Mouse (Mus musculus) retina, adult 2 months (tissue): ENCODE measurements around the gene Stxbp2.

Experiments used
- DNase-seq: peaks from one replicate; pipeline ENCODE4 v3.0.0-alpha.2; 2012; ENCODE audit warnings: low read depth, low spot score

Gene Stxbp2

DNA sequence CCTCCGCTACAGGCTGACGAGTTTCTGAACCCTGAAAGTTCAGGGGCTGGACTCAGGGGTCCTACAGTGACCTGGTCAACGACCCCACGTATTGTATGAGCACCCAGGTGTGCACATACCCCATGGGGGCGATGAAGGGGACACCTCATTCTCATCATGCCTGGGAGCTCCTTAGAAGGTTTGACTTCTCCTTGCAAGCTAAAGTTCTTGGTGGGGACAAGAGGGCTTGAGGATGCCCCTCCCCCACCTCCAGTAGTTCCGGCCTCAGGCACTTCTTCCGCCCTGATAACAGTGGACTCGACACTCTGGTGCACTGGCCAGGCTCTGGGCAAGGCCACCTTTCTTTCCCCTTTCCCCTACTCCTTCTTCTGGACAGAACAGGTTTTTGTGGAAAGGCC lies 722 bp downstream of the Stxbp2 start:
- no peak for DNase-seq

DNA sequence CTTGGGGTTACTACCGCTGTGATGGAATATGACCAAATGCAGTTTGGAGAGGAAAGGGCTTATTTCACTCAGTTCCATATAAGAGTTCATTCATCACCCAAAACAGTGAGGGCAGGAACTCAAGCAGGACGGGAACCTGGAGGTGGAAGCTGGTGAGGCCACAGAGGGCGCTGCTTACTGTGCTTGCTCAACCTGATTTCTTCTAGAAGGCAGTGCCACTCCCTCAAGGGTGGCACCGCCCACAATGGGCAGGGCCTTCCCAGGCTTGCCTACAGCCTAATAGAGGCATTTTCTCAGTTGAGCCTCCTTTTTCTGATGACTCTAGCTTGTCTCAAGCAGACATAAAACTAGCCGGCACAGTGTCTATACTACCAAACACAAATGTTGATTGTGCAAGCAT lies 15.0 kb downstream of the Stxbp2 start:
- DNase-seq: no peak

DNA sequence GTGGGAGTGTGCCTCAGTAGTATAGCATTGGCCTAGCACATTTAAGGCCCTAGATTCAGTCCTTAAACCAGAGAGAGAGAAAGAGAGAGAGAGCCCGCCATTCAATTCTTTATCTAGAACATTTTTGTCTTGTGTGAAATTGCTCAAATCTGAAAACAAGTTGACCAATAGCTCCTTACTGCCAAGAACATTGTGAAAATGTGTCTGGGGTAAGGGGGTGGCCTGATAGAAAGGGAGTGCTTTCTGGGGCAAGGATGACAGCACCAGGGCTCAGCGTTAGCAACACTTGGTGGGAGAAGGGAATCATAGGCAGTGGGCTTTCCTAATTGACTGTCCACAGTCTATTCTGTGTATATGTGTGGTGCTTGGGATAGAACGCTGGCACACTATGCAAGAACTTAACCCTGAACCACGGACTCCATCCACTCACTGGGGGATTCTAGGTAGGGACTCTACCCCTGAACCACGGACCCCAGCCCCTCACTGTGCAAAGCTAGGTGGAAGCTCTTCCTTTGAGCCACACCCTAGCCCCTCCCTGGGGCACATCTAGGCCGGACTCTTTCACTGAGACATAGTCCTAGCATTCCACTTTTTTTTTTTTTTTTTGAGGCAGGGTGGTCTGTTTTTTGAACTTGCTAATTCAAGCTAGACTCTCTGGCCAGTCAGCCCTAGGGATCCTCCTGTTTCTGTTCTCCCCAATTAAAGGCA lies 16.2 kb downstream of the Stxbp2 start:
- no peak for DNase-seq

DNA sequence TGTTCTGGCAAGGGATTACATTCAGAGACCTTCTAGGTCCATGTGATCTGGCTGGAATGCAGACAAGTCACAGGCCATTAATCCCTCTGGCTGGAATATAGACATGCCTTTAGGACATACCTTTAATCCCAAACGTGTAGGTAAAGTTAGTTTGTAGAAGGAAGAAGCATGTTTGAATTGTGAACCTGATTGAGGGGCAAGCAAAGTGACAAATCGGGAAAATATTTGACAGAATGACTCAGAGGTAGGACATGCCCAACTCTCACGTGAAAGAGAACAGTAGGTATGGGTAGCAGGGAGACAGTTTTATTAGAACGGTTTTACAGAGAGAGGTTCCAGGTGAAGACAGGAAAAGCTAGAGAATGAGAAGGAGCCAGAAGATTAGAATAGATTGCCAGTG lies 16.8 kb downstream of the Stxbp2 start:
- DNase-seq: no peak

DNA sequence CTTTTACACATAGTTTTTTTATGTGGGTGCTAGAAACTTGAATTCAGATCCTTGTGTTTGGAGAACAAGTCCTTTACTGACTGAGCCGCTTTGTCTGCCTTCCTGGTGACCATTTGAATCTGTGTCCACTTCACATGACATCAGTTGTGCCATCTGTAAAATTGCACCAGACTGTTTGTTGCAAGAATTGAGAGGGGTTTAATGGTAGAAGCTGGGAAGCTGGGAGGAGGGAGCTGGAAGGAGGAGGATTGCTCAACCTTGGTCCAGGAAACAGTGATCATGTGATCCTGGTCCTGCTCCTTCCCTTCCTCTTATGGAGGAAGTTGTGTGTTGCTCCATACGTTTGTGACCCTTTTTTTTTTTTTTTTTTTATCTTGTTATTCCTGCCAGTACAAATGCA lies 17.5 kb downstream of the Stxbp2 start:
- DNase-seq: no peak

DNA sequence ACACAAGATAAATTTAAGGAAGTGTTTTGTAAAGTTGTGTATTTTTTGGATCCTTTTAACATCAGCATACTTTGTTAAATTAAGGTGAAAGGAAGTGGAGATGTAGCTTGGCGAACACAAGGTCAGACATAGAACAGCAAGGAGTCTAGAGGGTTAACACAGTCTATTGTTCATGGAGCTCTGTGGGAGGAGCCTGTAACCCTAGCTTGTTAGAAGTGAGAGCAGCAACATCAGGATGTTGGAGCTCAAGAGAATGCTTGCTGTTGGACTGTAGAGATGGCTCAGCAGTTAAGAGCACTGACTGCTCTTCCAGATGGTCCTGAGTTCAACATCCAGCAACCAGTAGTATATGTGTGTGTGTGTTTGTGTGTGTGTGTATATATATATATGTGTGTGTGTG lies 18.2 kb downstream of the Stxbp2 start:
- no peak for DNase-seq

DNA sequence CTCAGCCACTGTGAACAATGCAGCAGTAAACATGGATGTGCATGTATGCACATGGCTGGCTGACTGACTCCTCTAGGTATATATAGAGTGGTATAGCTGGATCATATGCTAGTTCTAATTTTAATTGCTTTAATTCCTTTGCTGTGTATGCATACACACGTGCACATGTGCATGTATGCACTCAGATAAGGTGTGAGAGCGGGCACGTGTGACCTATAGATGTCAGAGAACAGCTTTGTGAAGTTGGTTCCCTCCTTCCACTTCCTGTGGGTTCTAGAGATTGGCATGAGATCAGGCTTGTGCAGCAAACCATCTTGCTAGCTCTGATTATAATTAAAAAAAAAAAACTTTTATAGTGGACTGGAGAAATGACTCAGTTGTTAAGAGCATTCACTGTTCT lies 22.1 kb downstream of the Stxbp2 start:
- no peak for DNase-seq

DNA sequence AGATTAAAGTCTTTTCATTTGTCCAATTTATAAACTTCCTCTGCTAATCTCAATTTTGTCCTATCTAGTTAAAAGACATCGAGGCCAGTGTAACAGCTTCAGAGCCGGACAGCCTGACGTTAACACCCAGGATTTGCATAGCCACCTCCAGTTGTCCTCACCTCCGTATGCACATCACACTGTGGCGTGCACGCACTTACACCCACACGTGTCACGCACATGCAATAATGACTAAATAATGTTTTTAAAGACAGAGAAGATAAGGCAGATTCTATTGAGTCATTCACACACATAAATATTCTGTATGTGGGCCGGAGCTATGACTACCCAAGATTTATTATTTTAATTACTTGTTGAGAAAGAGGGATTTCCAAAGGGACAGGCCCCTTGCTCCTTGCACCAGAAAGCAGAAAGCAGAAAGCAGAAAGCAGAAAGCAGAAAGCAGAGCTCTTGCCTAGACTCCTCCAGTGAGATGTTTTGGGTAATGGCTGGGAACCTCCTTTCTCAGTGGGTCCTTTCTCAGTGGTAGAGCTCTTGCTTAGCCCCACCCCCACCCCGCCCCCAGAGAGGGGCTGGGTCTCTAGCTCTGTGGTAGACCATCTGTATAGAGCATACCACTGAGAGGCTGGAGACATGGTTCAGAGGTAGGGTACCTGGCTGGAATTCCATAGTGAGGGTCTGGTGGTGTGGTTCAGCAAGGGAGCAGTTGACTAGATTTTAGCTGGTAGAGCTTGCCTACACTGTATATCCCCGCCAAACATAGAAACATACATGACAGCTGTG lies 24.2 kb downstream of the Stxbp2 start:
- no peak for DNase-seq

DNA sequence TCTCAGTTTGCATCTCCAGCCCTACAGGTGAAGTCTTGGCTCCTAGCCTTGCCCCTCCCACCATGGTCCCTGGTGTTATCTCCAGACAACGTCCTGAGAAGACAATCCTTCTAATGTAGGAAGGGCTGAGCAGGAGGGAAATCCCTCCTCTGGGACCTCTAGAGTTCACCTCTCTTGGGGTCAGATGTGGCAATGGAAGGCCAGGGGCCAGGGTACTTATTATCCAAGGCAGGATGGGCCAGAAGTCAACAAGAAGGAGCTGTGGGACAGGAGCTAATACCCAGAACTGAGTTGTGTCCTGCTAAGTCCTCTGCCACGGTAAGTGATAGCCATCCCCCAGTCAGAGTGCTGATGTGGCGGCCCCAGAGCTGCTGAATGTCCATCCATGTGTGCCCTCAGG lies 24.8 kb downstream of the Stxbp2 start, which contains the start of gene Retn:
TSS of gene Retn (plus strand) at position 245 of the 400 bp plus-strand sequence.
- DNase-seq: no peak

DNA sequence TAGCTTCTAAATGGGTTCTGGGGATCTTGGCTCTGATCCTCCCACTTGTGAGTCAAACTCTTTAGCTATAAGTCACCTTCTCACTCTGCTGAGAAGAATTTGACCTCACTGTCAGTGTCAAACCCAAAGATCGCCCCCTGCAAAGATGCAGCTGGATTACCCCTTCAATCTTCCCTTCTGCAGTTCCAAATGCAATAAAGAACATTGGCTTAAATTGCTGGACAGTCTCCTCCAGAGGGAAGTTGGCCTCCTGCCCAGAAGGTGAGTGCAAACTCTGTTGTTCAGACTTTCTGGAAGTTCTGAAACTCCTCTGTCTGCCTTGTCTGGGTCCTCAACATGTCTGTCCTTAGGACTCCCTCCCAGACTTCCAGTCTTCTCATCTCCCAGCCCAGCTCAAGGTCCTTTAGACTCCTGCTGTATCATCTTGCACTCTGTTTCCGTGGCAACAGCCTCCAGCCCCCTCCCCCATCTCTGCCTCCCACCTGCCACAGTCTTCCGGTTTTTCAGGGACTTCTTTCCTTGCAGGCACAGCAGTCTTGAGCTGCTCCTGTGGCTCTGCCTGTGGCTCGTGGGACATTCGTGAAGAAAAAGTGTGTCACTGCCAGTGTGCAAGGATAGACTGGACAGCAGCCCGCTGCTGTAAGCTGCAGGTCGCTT lies 26.1 kb downstream of the Stxbp2 start:
- DNase-seq: no peak

DNA sequence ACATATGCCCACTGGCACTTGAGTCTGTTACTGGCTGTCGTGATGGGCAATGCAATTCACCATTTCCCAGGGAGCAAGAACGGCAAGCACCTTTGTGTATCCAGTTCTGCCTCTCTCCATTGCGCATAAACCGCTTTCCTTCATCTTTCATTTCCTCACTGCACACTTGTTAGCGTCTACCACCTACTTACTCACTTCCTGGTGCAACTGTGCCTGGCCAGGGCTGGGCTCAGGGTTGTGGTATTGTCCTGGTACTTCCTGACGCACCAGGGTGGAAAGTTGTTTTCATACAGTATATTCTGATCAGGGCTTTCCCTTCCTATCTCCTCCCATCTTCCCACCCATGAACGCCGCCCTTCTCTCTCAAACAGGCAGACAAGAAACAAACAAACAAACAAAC lies 30.1 kb downstream of the Stxbp2 start:
- no peak for DNase-seq

DNA sequence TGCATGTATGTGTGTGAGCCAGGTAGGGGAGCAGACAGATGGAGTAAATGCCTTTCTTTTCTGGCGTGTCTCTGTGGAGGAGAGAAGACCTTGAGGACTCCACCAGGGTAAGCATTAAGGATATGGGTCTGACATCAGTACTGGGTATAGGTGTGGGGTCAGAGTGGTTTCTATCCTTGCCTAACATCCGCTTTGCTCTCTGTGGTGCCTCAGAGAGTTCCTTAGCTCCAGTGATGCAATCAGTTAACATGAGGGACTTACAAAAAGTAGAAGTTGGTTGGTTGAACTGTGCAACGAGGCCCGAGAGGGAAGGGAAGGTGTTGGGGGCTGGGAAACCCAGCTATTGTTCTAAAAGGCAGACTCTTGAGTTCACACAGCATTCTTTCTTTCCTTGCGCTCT lies 33.6 kb downstream of the Stxbp2 start:
- DNase-seq: no peak

DNA sequence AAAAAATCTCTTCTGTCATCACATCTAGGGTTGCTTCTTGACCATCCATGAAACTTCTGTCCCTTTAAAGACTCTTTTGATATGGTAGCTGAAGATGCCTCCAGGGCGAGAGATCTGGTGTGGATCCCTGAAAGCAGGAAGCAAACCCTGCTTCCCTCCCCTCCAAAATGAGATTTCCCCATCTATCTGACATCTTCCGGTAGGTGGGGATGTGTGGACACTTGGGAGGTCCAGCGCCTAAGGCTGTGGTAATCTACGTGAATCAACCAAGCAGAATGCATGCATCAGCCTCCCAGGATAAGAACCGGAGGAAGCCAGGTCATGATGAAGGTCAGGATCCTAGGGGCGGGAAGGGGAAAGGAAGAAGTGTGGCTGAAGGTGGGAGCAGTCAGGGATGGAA lies 34.8 kb downstream of the Stxbp2 start, which contains the start of gene Mcemp1:
TSS of gene Mcemp1 (plus strand) at position 248 of the 400 bp plus-strand sequence.
- DNase-seq: no peak

DNA sequence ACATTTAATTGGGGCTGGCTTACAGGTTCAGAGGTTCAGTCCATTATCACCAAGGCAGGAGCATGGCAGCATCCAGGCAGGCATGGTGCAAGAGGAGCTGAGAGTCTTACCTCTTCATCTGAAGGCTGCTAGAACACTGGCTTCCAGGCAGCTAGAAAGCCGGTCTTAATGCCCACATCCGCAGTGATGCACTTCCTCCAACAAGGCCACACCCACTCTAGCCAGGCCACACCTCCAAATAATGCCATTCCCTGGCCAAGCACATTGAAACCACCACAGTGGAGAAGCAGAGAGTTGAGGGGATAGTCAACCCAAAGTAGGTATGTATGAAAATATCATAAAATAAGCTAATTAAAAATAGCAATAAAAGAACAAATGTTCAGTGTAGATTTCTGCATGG lies 39.6 kb downstream of the Stxbp2 start:
- no peak for DNase-seq

DNA sequence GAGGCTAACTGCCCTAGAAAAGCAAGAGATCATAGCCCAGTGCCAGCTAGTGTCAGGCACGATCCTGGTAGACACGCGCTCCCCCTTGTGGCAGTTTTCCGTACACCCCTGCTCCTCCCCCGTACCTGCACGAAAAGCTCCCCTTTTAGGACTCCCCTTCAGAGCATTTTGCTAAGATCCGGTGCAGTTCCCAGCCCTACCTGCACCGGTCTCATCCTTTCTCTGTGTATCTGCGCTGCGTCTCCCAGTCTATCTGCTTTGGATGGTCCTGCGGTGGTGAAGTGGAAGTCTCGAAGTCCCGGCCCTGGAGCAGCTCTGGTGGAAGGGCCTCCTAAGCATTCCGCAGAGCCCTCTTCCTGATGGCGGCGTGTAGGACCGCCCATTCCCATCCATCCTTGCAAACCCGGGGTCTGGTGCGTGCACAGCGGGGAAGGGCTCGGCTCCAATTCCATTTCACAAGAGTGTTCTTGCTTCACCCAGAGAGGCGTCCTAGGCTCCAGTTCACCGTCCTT lies 41.3 kb downstream of the Stxbp2 start, which contains the start of gene Fcor:
TSS of gene Fcor (minus strand) at position 383 of the 512 bp plus-strand sequence.
- DNase-seq: peak; percentile 65

DNA sequence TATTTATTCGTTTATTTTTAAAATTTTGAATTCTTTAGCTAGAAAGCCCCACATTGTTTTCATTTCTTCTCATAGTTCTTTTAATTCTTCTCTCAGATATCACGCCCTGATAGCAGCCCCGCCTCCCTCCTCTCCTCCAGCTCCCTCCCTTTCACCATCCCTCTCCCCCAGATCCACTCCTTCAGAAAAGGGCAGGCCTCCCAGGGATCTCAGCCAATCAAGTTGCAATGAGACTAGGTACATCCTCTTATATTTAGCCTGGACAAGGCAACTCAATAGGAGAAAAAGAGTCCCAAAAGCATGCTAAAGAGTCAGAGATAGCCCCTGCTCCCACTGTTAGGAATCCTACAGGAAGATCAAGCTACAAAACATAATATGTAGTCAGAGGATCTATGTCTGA lies 43.9 kb downstream of the Stxbp2 start:
- DNase-seq: no peak

DNA sequence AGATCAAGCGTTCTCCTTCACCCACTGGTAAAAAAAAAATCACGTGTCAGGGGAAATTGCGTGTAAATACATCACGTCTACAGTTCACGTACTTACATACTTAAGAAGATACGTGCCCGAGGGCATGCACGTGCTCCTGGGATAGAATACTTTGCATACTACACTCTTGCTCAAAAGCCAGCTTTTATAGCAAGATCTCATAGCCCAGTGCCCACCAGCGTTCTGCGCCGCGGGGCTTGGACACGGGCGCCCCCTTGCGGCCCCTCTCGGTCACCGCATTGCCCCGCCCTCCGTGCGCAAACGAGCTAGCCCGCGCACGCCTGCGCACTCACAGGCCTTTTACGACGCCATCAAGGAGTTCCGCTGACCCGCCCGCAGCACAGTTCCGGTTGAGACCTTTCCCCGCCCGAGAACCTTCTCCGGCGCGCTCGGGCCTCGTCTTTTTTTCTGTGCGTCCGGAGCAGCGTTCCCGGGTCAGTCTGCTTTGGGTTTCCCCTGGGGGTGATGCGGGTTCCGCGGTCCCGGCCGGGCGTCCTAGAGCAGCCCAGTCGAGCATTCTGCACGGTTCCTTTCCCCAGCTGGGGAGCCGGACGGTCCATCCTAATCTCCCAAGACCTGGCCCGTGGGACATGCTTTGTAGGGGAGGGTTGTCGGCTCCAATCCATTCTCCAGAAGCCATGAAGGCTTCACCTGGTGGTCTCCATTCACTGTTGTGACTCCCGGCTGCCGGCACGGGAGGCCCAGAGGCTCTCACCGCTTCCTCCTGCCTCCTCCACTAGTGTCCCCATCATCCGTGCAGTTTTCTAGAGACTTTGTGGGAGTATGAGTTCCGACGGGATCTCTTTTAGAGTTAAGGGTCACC lies 45.6 kb downstream of the Stxbp2 start, which contains the start of gene Trappc5:
TSS of gene Trappc5 (plus strand) at position 169 of the 862 bp plus-strand sequence.
- DNase-seq: peak; percentile 80

DNA sequence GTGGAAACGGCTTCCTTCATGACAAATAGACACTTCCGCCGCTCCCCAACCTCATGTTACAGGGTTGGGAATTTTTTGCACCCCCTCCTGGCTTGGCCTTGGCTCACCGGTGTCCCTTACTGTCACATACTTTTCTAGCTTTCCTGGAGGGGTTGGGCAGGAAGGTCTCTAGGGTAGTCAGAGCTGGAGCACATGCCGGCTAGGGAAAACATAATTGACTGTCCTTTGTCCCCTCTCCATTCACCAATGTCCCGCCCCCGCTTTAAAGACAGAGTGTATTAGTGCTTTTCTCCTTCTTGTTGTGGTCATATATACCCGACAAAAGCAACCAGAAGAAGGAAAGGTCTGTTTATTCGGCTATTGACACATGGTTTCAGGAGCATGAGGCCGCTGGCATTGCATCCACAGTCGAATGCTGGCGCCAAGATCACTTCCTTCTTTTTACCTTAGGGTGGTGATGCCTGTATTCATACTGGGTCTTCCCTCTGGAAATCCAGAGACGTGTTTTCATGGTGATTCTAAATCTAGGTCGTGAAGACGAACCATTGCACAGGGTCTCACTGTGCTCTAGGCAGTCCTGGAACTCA lies 46.3 kb downstream of the Stxbp2 start:
- no peak for DNase-seq

DNA sequence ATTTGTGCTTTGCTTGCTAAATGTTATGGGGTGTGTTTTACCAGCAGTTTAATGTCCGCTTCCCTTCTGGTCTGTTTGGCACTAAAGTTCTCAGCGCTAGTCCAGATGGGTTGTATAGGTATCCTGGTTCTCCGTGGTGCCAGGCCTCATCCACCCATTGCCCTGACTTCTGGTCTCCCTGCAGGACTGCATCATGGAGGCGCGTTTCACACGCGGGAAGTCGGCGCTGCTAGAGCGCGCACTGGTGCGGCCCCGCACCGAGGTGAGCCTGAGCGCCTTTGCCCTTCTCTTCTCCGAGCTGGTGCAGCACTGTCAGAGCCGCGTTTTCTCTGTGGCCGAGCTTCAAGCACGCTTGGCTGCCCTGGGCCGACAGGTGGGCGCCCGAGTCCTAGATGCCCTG lies 48.1 kb downstream of the Stxbp2 start:
- DNase-seq: no peak

DNA sequence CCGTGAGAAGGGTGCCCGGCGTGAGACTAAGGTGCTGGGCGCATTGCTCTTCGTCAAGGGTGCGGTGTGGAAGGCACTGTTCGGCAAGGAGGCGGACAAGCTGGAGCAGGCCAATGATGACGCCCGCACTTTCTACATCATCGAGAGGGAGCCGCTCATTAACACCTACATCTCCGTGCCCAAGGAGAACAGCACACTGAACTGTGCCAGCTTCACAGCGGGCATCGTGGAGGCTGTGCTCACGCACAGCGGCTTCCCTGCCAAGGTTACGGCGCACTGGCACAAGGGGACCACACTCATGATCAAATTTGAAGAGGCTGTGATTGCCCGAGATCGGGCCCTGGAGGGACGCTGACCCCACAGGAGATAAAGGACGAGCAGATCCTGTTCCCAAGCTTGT lies 48.5 kb downstream of the Stxbp2 start:
- DNase-seq: no peak

DNA sequence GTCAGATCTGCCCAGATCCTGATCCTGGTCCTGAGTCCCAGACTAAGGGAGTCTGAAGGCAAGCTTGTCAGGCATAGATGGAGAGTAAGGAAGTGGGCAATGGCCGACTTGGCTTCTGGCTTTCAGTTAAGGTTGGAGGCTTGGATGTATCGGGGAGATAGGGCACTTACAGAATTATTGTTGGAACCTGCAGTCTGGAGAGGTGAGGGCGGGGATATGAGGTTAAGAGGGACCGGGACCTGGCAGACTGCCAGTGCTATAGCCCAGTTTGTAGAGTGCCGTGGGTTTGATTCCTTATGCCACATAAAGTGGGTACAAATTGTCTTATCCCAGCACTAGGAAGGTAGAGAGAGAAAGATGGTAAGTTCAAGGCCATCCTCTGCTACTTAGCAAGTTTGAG lies 48.9 kb downstream of the Stxbp2 start:
- DNase-seq: no peak
